Mouse (Mus musculus) MN1 (cell line): Measurements from ENCODE around the gene Psmg3.

Source experiments
- DNase-seq: peaks from one replicate; pipeline ENCODE4 v3.0.0-alpha.2; 2016; ENCODE audit warnings: low spot score

The Psmg3 gene

GRCm38 (mm10) chr5:139794137-139794536 lies 32.5 kb downstream of the Psmg3 start:
- DNase-seq, result no peak

DNA sequence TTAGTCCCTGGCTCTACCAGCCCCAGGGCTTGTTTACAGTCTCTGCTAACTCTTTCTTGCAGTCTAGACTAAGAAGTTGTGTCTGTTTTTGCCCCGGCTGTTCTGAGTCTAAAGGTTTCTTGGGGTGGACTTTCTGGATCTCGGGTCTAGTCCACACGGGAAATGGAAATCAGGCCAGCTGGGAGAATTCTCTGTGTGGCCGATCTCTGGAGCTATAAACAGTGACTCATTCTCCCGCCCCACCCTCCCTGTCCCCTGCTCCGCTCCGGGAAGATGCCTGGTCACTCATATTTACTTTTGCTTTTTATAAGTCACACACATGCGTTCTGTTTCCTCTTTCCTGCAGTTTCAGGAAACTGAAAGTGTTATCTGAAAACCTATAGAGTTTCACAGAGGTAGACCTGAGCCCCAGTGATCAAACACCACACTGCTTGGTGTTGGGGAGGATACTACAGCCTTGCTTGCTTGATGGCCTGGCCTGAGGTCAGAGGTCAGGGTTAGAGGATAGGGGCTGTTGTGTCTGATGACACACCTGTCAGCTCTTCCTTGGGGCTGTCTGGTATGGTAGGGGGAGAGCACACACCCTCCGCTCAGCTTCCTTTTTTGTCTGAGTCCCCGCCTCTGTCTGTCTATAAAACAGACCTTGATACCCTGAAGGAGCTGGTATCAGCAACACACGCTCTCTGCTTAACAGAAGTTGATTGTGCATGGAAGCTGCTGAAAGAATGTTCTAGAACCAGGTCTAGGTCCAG lies 33.2 kb downstream of the Psmg3 start:
- peak; percentile 51 for DNase-seq

DNA sequence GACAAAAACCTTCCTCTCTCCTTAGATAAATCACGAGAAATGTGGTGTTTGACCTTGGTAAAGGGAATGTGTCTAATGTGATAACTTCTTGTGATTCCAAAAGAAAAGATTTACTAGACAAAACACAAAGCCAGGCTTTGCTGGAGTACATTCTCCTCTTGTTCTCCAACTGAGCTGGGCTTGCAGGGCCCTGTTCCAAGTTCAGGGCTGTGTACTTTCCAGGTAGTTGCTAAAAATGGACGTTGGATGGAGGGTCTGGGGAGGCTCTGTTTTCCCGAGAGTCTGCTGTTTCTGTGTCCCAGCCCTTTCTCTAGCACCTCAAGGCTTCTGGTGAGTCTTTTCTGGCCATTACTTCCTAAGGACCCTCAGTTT lies 33.7 kb downstream of the Psmg3 start:
- no peak for DNase-seq

DNA sequence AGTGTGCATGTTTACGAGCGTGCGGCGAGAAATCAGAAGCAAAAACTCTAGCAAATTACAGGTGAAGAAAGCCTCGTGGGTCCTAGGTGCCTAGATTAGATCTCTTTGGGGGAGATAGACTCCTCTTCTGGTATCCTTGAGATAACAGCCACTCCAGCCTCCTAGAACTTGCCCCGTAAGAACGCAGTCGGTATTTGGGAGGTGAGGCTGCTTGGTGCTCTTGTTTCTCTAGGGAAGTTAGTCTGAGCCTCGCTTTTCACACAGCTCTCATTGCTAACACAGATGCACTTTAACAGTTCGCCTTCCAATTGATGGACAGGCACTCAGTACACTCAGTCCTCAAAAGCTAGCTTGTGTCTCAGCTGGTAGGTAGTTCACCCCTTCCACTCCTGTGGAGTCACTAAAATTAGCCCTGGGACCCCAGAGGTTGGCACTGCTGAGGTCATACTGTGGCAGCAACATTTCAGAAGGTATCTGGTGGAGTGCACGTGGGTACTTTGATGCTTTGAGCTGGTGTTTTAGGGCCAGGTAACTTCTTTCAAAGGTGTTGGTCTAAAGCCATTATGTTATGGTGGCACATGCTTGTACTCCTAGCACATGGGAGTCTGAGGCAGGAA lies 34.4 kb downstream of the Psmg3 start:
- DNase-seq, result no peak

- DNase-seq, result peak; percentile 96
Observed at GRCm38 (mm10) chr5:139791227-139792158, 35.2 kb downstream of the Psmg3 start, which contains the start of gene Mafk. Gene Mafk, plus strand, starts transcription at chr5:139791513.

GRCm38 (mm10) chr5:139789466-139789865 lies 37.2 kb downstream of the Psmg3 start:
- DNase-seq, result no peak

DNA sequence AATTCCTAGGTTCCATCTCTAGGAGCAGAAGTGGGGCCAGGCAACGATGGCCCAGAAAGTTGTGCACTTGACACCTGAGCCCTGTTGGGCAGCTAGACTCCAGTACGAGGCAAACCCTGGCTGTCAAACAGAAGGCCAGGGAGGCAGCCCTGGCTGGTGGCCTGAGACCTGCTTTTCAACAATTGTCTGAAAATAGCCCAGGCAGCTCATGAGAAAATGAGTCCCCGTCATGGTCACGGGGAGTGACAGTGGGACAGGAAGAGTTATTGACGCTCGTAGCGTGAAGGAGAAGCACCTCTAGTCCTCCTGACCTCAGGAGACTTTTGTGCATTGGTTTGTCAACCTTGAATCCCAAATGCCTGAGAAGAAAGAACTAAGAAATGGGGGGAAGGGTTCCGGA lies 45.3 kb downstream of the Psmg3 start:
- DNase-seq, result no peak

DNA sequence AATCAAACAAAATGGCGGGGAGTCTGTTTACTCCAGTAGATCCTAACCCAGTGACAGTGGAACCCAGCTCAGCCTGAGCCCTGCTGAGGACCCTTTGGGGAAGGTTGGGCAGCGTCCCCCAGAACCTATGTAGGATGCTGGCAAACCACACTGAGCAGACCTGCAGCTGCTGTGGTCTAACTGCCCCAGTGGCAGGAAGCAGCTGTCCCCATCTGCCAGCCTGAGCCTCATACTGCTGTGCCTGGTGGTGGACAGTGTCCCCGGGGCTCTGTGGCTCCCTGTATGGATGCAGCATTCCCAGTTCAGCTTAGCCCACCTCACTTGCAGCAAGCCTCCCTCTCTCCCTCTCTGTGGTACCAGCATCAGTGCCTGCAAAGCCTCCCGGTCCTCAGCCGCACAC lies 49.7 kb downstream of the Psmg3 start:
- DNase-seq, result no peak

- DNase-seq, result peak; percentile 97
Observed at GRCm38 (mm10) chr5:139775216-139775926, 51.3 kb downstream of the Psmg3 start, which contains the start of gene Ints1. Gene Ints1, minus strand, starts transcription at chr5:139775674.
